Mouse (Mus musculus) megakaryocyte, embryonic 14.5 days (primary cell): ENCODE results near the gene Dpp6. TPM values are rescaled to one million over a fixed set of nuclear protein-coding genes. Genes with fewer than 3 reads are reported as not detected.
"Not testable (repeated sequence)": the region's sequence is repeated elsewhere in the genome, so short reads cannot be mapped to it uniquely, and the experiment has no call there.

Experiments
- H3K27me3 ChIP-seq: replicated peaks from 2 replicates; pipeline ENCODE3; 2012; ENCODE audit warnings: inconsistent platforms
- H3K36me3 ChIP-seq: replicated peaks from 2 replicates; pipeline ENCODE3; 2012; ENCODE audit warnings: low read length, inconsistent platforms, mixed read lengths
- H3K4me1 ChIP-seq: 2 replicates; pipeline ENCODE4 v1.6.1; 2012; ENCODE audit warnings: inconsistent platforms
- H3K4me3 ChIP-seq: replicated peaks from 2 replicates; pipeline ENCODE3; 2012; ENCODE audit warnings: moderate library complexity, mild to moderate bottlenecking, inconsistent platforms
- H3K9me3 ChIP-seq: 2 replicates; pipeline ENCODE4 v1.6.1; 2012; ENCODE audit warnings: inconsistent platforms
- FLI1 ChIP-seq: IDR thresholded peaks from 2 replicates; pipeline ENCODE4 v1.6.1; 2012; ENCODE audit warnings: low read length, inconsistent platforms, mixed read lengths
- GATA1 ChIP-seq: IDR thresholded peaks from 3 replicates; pipeline ENCODE4 v1.6.1; 2012; ENCODE audit warnings: mixed read lengths, low read length, inconsistent platforms, borderline replicate concordance
- polyA plus RNA-seq: library from polyadenylated mRNA; stranded (reverse); fragments of >175 nt; gene quantifications from 2 replicates; pipeline ENCODE4 v1.2.3, GENCODE M21; 2012; ENCODE audit warnings: low replicate concordance; ENCODE audit not compliant: insufficient read depth

Dpp6 gene
- polyA plus RNA-seq, 1 experiment, result 0.12 TPM

- Histone ChIP-seq H3K27me3 (no peaks in the 10 kb centered on the region), H3K36me3 (no peaks in the 10 kb centered on the region), H3K4me3 (no peak overlapping the region), H3K9me3 (peaks cover 27% of the 10 kb centered on the region; the same call in 1 of the 2 replicates), H3K4me1 (no peaks in the 10 kb centered on the region)
- TF ChIP-seq GATA1 (no peak), FLI1 (no peak)
Measured at GRCm38 (mm10) chr5:27486138-27486537, 669.1 kb downstream of the Dpp6 start.

GRCm38 (mm10) chr5:27490942-27491341 lies 673.9 kb downstream of the Dpp6 start:
- no peaks in the 10 kb centered on the region for H3K36me3 ChIP-seq
- no peaks in the 10 kb centered on the region for H3K4me1 ChIP-seq
- no peak overlapping the region for H3K4me3 ChIP-seq
- H3K9me3 ChIP-seq, result peaks cover 14% of the 10 kb centered on the region; the same call in 1 of the 2 replicates
- H3K27me3 ChIP-seq, result no peaks in the 10 kb centered on the region
- no peak for TF ChIP-seq GATA1
- TF ChIP-seq FLI1, result no peak

- H3K4me3 ChIP-seq, result not testable (repeated sequence)
Measured at GRCm38 (mm10) chr5:27501338-27501737, 684.3 kb downstream of the Dpp6 start, which contains the start of gene Speer4b. Speer4b (minus strand) TSS chr5:27501438.

DNA sequence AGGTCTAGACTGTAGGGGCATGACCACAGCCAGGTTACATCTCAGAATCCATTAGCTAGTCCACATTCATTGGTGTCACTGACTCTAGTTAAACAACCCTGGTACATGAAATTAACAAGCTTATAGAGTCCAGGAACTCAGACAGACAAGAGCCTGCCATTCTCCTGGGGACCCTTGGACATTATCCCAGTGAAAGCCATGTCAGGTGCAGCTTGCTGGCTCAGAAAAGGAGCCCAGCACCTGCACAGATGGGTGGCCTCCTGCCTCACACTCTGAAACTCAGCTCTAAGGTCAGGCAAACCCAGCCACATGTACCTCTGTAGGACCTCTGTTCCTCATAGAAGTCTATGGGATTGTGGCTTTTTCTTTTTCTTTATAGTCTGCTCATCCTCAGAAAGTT lies 701.7 kb downstream of the Dpp6 start:
- peaks cover 8% of the 10 kb centered on the region; the same call in 1 of the 2 replicates for H3K9me3 ChIP-seq
- H3K4me3 ChIP-seq, result no peak overlapping the region
- no peaks in the 10 kb centered on the region for H3K36me3 ChIP-seq
- no peak for TF ChIP-seq GATA1
- no peak for TF ChIP-seq FLI1
- no peaks in the 10 kb centered on the region for H3K27me3 ChIP-seq
- no peaks in the 10 kb centered on the region for H3K4me1 ChIP-seq

More at GRCm38 (mm10) chr5:27501338-27501737, 684.3 kb downstream of the Dpp6 start, which contains the start of gene Speer4b:
- H3K4me1 ChIP-seq, H3K27me3 ChIP-seq, H3K9me3 ChIP-seq, H3K36me3 ChIP-seq: not testable (repeated sequence)

DNA sequence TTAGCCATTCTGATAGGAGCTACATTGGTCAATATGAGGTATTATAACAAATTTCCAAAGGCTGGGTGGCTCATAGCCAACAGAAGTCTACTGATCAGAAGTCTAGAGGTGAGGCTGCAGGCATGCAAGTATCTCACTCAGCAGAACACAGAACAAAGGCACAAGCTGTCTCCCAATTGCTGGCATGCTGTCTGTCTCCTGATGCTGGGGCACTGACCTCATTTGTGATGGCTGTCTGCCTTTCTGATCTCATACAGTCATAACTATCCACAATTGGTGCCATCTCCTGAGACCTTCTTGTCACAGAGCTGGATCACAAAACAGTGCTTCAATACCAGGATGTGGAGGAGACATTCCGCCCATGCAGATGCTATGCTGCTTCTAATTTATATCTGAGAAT lies 709.9 kb downstream of the Dpp6 start:
- H3K27me3 ChIP-seq, result no peaks in the 10 kb centered on the region
- no peaks in the 10 kb centered on the region for H3K36me3 ChIP-seq
- no peak overlapping the region for H3K4me3 ChIP-seq
- no peaks in the 10 kb centered on the region for H3K4me1 ChIP-seq
- TF ChIP-seq FLI1 (no peak), GATA1 (no peak)
- H3K9me3 ChIP-seq, result peaks cover 15% of the 10 kb centered on the region

GRCm38 (mm10) chr5:27544816-27545270 lies 727.8 kb downstream of the Dpp6 start:
- Histone ChIP-seq H3K36me3 (no peaks in the 10 kb centered on the region), H3K27me3 (no peaks in the 10 kb centered on the region), H3K4me3 (no peak overlapping the region), H3K9me3 (0 out of 2 replicates have a peak, but pooled peaks cover 2% of the 10 kb centered on the region), H3K4me1 (no peaks in the 10 kb centered on the region)
- TF ChIP-seq FLI1 (no peak), GATA1 (no peak)

- no peaks in the 10 kb centered on the region for H3K27me3 ChIP-seq
- H3K4me3 ChIP-seq, result no peak overlapping the region
- TF ChIP-seq FLI1, result no peak
- TF ChIP-seq GATA1, result no peak
- H3K9me3 ChIP-seq, result peaks cover 9% of the 10 kb centered on the region; the same call in 1 of the 2 replicates
- H3K4me1 ChIP-seq, result no peaks in the 10 kb centered on the region
- H3K36me3 ChIP-seq, result no peaks in the 10 kb centered on the region
Measured at GRCm38 (mm10) chr5:27549291-27549690, 732.3 kb downstream of the Dpp6 start.

- H3K36me3 ChIP-seq, result no peaks in the 10 kb centered on the region
- H3K27me3 ChIP-seq, result no peaks in the 10 kb centered on the region
- TF ChIP-seq GATA1, result no peak
- TF ChIP-seq FLI1, result no peak
- H3K9me3 ChIP-seq, result peaks cover 12% of the 10 kb centered on the region; the same call in 1 of the 2 replicates
- H3K4me3 ChIP-seq, result no peak overlapping the region
- no peaks in the 10 kb centered on the region for H3K4me1 ChIP-seq
Measured at GRCm38 (mm10) chr5:27565700-27566099, 748.7 kb downstream of the Dpp6 start.

DNA sequence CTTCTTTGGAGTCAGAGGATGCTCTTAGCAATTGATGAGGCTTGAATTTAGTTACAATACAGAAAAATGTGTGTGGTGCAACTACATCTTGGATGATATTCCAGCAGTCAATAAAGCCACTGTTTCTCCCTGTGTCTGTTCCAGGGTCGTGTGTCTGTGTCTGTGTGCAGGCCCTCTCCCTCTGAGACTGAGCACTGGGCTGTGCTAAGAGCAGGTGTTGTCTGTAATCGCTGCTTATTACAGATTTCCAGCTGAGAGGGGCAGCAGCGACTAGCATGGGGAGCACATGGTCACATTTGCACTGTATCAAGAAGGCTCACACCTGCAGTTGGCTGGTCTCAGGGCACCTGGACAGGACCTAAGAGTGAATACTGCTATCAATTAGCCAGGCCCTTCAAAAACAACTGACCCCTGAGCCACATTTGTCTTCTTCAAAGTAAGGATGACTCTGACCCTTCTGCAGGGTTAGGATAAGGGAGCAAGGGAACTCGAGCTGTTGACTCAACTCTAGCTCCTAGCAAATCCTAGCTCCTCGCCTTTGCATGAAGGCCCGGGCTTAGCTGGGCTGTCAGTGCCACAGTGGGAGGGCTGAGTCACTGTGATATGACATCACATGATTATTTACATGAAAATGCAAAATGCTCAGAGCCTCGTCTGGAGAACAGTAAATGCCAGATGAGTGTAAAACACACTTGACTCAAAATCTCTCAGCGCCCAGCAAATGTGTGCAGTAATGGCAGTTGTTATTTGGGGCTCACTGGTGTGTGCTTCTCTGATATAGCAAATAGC lies 771.2 kb downstream of the Dpp6 start:
- H3K9me3 ChIP-seq, result 0 out of 2 replicates have a peak, but pooled peaks cover 7% of the 10 kb centered on the region
- H3K4me1 ChIP-seq, result no peaks in the 10 kb centered on the region
- no peaks in the 10 kb centered on the region for H3K36me3 ChIP-seq
- H3K4me3 ChIP-seq, result no peak overlapping the region
- no peak for TF ChIP-seq GATA1
- TF ChIP-seq FLI1, result no peak
- H3K27me3 ChIP-seq, result no peaks in the 10 kb centered on the region

GRCm38 (mm10) chr5:27604132-27604531 lies 787.1 kb downstream of the Dpp6 start:
- H3K27me3 ChIP-seq, result no peaks in the 10 kb centered on the region

More at GRCm38 (mm10) chr5:27604132-27604531, 787.1 kb downstream of the Dpp6 start:
- Histone ChIP-seq H3K9me3 (no peaks in the 10 kb centered on the region), H3K36me3 (no peaks in the 10 kb centered on the region), H3K4me3 (no peak overlapping the region), H3K4me1 (no peaks in the 10 kb centered on the region)
- TF ChIP-seq FLI1, result no peak
- no peak for TF ChIP-seq GATA1
